Mouse (Mus musculus) liver, adult 2 months (tissue): ENCODE results near the gene 4931406C07Rik.

Experiments used
- CTCF ChIP-seq: fragments of 200-500 bp; IDR thresholded peaks from 2 replicates; pipeline ENCODE4 v1.5.1; 2011; ENCODE audit warnings: low read depth, low read length, control low read depth
- POLR2A ChIP-seq: fragments of 200-500 bp; IDR thresholded peaks from 2 replicates; pipeline ENCODE4 v1.6.1; 2011; ENCODE audit warnings: low read length, control low read depth; ENCODE audit not compliant: insufficient read depth; ENCODE audit errors: extremely low read depth

DNA sequence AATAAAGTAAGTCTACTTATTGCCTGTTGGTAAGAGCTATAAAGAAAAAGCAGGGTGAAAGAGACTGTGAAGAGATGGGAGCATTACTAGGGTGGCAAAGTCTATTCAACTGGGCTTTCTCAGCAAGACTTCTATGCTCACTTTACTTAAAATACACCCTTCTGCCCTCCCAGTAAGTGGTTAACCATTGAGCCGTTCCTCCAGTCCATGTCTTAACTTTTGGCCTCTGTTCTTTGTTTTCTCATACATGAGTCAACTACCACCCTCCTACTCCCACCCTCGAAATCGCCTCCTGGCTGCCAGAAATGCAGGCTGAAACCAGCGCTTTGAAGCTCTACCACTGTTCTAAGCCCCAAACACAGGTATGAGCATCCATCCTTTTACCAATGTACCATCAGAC lies 31.5 kb upstream of the 4931406C07Rik start:
- TF ChIP-seq POLR2A, result no peak
- no peak for TF ChIP-seq CTCF
